Mouse (Mus musculus): ENCODE data around the gene Fam129a. TPM values are rescaled to one million over a fixed set of nuclear protein-coding genes. Genes with fewer than 3 reads are reported as not detected.

Fam129a gene
- polyA plus RNA-seq, 1 experiment from 2014 or later: 0.77 TPM

DNA sequence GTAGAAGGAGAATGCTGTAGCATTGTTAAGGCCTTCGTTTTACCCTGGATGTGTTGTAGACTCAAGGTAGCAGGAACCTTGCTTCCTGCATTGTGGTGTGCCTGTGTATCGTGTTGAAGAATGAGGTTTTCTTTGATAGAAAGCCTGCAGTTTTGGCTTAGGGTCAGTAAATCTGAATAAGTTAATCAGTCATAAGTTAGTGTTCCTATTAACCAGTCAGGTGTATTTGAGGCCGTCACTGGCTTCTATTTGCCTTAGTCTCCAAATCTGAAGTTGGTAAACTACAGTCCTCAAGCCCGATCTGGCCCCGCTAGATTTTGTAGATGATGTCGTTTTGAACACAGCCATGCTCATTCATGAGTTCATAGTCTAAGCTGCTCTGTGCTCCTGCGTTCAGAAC, 125.8 kb downstream of the Fam129a start:
- no peak for ATAC-seq (replicated peaks)
- Histone ChIP-seq H3K27ac (no peak overlapping the region), H3K4me3 (no peak overlapping the region), H3K4me1 (0 out of 2 replicates have a peak, but pooled peaks cover 4% of the 10 kb centered on the region), H3K4me2 (no peak overlapping the region), H3K27me3 (replicated peaks) (no peaks in the 10 kb centered on the region), H3K9me3 (no peaks in the 10 kb centered on the region), H3K36me3 (replicated peaks) (no peaks in the 10 kb centered on the region), H3K9ac (no peak overlapping the region)
- 92% methylated on average over 7 of the region's 7 CpGs for WGBS

DNA sequence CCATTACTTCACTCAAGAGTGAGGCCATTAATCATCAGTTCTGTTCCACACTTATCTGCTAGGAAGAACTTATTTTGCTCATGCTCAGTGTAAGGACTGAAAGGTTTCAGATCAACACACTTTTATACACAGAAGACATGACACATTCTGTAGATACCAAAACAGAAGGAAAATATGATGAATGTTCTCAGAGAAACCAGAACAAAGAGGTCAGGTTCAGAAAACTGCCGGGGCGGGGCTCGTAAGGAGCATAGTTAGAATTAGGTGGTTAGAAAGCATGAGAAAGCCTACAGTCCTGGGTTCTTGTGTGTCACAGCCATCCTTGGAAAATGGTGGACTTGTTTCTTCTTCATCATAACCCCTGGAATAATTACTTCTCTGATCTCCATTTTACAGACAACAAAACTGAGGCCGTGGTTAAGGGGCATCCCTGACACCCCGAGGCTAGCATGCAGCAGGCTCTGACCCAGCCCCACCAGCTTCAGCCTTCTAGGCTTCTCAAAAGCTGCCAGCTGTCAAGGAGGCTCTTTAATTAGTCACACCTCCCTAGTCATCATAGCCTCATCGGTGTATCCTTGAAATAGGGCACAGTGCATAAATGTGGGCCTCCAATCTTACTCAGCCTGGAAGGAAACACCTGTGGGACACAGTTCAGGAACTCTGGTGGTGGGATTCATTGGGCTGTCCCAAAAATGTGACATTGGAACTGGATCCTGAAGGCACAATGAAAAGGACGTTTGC, 127.1 kb downstream of the Fam129a start:
- Histone ChIP-seq H3K9ac (no peak overlapping the region), H3K9me3 (no peaks in the 10 kb centered on the region), H3K36me3 (replicated peaks) (no peaks in the 10 kb centered on the region), H3K27me3 (replicated peaks) (no peaks in the 10 kb centered on the region), H3K4me1 (0 out of 2 replicates have a peak, but pooled peaks cover 4% of the 10 kb centered on the region), H3K4me3 (no peak overlapping the region), H3K4me2 (no peak overlapping the region), H3K27ac (no peak overlapping the region)
- WGBS: 84% methylated on average over 7 of the region's 7 CpGs
- ATAC-seq (replicated peaks): no peak

DNA sequence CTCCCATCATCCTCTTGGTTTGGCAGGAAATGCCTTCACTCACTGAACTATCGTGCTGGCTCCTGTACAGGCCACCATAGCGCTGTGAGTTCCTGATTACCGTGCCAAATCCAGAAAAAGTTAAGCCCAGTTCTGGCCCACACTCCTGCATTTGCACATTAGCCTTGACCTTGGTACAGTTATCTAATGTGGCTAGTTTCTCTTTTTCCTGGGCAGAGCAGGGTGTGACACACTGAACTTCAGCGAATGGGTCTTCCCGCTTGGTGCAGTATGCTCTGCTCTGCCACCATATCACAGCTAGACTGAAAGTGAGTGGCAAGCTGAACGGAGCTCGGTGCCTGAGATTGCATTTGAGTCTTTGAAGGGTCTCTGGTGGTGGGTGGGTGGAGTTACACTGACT, 128.4 kb downstream of the Fam129a start:
- Histone ChIP-seq H3K9me3 (no peaks in the 10 kb centered on the region), H3K4me3 (no peak overlapping the region), H3K27me3 (replicated peaks) (no peaks in the 10 kb centered on the region), H3K36me3 (replicated peaks) (no peaks in the 10 kb centered on the region), H3K27ac (no peak overlapping the region), H3K9ac (no peak overlapping the region), H3K4me2 (no peak overlapping the region), H3K4me1 (0 out of 2 replicates have a peak, but pooled peaks cover 4% of the 10 kb centered on the region)
- WGBS: 77% methylated on average over 7 of the region's 7 CpGs
- ATAC-seq (replicated peaks): peak; percentile 53

DNA sequence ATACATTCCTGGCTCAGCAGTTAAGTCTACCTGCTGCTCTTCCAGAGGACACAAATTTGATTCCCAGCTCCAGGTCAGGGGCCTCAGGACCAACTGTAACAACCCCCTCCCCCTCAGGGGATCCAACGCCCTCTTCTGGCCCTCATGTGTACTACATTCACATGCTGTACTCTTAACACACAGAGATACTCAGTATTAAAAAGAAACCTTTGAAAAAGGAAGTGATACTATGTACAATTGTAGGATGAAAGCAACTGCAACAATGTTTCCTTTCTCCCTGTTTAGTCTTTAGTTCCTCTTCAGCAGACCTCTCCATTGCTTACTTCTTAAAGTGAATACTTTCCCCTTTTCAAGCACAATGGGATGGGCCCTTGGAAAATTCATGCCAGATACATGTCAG, 131.8 kb downstream of the Fam129a start:
- Histone ChIP-seq H3K27ac (no peak overlapping the region), H3K9me3 (no peaks in the 10 kb centered on the region), H3K9ac (no peak overlapping the region), H3K4me1 (peaks cover 8% of the 10 kb centered on the region; the same call in 1 of the 2 replicates), H3K4me3 (no peak overlapping the region), H3K4me2 (no peak overlapping the region), H3K36me3 (replicated peaks) (no peaks in the 10 kb centered on the region), H3K27me3 (replicated peaks) (no peaks in the 10 kb centered on the region)
- WGBS: 42% methylated on average over 1 of the region's 1 CpGs
- no peak for ATAC-seq (replicated peaks)

DNA sequence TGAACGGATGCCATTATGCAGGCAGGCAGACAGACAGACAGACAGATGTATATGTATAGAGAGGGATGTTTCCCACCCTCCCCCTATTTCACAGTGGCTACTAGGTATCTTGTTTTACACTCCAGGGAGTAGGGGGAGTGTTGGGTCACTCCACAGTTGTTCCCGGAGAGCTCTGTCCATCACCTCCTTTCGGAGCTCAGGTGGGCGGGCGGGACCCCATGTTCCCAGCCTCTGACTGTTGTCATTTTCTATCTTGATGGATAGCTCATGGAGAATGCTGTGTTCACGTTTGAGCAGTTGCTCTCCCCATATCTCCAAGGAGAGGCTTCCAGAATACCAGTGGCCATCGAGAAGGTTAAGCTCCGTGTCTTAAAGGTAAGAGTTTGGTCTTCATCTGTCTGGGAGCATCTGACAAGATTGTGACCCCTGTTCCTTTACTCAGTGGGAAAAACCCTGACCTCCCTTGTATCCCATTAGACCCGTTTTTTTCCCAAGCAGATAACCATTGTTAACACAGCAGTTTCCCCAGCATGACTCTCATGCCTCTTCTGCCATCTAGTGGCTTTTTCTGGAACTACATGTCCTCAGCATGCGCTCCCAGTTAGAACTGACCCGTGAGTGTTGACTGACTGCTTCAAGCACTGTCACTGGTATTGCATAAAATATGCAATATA, 134.9 kb downstream of the Fam129a start:
- peak; percentile 76 for ATAC-seq (replicated peaks)
- 39% methylated on average over 11 of the region's 11 CpGs for WGBS
- Histone ChIP-seq H3K27me3 (replicated peaks) (no peaks in the 10 kb centered on the region), H3K4me1 (peaks cover 4% of the 10 kb centered on the region; the same call in 1 of the 2 replicates), H3K4me3 (no peak overlapping the region), H3K9ac (no peak overlapping the region), H3K27ac (no peak overlapping the region), H3K36me3 (replicated peaks) (no peaks in the 10 kb centered on the region), H3K4me2 (peak overlapping the region; percentile 26), H3K9me3 (no peaks in the 10 kb centered on the region)

DNA sequence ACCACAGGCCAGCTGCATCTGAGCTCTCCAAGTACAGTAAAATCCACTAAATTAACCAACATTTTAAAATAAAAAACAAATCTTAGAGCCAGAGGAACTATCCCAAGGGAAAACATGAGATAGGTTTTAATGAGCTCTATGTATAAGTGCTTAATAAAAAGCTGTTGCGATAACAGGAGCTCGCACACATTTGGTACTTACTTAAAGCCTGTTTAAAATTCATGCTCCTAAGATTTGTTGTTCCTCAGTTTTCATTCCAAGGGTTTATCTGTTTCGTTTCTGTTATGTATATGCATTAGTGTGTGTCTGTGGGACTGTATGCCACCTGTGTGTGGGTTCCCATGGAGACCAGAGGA, 135.4 kb downstream of the Fam129a start:
- H3K27ac ChIP-seq: no peak overlapping the region
- H3K27me3 ChIP-seq (replicated peaks): no peaks in the 10 kb centered on the region
- no peak overlapping the region for H3K9ac ChIP-seq
- peaks cover 4% of the 10 kb centered on the region; the same call in 1 of the 2 replicates for H3K4me1 ChIP-seq
- H3K36me3 ChIP-seq (replicated peaks): no peaks in the 10 kb centered on the region
- peak; percentile 19; the same call in 1 of the 2 replicates for ATAC-seq (replicated peaks)
- no peak overlapping the region for H3K4me2 ChIP-seq
- no peak overlapping the region for H3K4me3 ChIP-seq
- no peaks in the 10 kb centered on the region for H3K9me3 ChIP-seq
- 77% methylated on average over 3 of the region's 3 CpGs for WGBS

DNA sequence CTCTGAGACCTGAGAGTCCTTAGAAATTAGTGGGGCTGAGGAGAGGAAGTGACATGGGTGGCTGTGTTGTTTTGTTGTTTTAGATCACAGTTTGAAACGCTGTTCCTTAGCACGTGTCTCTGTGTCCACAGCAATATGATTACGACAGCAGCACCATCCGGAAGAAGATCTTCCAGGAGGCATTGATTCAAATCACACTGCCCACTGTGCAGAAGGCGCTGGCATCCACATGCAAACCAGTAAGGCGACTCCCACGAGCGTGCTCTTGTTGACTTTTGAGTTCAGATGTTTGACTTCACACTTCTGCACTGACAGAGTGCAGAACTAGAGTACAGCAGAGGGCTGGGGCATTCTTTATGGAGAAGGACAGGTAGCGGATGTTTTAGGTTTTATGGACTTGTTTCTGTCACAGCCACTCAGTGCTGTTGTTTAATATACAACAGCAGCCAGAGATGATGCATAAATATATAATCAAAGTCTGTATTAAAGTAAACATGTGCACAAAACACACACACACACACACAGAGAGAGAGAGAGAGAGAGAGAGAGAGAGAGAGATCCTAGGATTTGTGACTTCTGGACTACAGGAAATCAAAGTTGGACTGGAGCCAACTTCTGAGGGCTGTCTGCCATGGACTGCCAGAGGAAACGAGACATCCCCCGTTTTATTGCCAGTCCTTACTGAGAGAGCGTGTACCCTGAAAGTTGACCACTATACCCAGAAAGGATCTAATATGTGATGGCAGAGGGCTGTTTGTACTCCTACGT, 138.2 kb downstream of the Fam129a start:
- Histone ChIP-seq H3K27me3 (replicated peaks) (no peaks in the 10 kb centered on the region), H3K4me3 (no peak overlapping the region), H3K36me3 (replicated peaks) (no peaks in the 10 kb centered on the region), H3K9ac (no peak overlapping the region), H3K9me3 (no peaks in the 10 kb centered on the region), H3K4me1 (peaks cover 4% of the 10 kb centered on the region; the same call in 1 of the 2 replicates), H3K4me2 (no peak overlapping the region), H3K27ac (no peak overlapping the region)
- no peak for ATAC-seq (replicated peaks)
- 72% methylated on average over 13 of the region's 13 CpGs for WGBS

DNA sequence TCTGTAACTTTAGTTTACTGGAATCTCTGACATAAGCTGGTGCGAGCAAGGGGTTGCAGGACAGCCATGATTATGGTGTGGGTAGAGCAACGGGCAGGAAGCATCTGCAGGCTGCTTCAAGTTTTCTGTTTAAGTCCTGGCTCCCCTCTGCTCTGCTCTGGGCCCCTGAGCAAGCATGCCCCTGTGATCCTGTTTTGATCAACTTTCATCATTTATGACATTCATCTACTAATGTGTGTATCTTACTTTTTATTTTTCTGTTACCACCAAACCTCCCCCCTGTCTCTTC, 138.7 kb downstream of the Fam129a start:
- no peaks in the 10 kb centered on the region for H3K9me3 ChIP-seq
- no peak for ATAC-seq (replicated peaks)
- peaks cover 4% of the 10 kb centered on the region; the same call in 1 of the 2 replicates for H3K4me1 ChIP-seq
- H3K27ac ChIP-seq: no peak overlapping the region
- H3K27me3 ChIP-seq (replicated peaks): no peaks in the 10 kb centered on the region
- no peak overlapping the region for H3K4me3 ChIP-seq
- 68% methylated on average over 2 of the region's 2 CpGs for WGBS
- no peaks in the 10 kb centered on the region for H3K36me3 ChIP-seq (replicated peaks)
- H3K9ac ChIP-seq: no peak overlapping the region
- no peak overlapping the region for H3K4me2 ChIP-seq

DNA sequence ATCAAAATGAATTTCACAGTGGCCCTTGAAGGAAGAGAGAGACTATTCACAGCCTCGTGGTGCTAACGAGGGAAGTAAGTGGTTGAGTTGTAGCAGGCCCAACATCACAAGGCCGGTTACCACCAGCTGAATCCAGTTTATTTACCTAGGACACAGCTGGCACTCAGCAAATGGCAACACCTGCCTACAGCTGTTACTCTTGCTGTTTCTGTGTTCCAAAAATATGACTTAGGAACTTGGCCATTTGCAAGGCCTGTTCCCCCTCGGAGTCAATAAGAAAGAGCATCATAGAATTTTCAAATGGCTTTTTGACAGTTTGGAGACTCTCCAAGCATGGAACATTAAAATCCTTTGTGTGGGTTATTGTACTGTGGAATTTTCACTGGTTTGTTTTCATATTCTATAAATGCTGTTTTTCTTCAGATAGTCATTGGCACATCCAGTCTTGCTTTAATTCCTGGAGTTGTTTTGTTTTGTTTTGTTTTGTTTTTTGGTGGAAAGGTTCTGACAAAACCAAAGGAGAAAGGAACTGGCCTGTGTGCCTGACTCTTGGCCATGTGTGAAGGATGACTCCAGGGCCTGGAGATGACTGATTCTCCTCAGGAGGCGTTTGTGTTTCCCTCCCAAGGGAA, 139.6 kb downstream of the Fam129a start:
- Histone ChIP-seq H3K4me2 (no peak overlapping the region), H3K4me1 (peaks cover 4% of the 10 kb centered on the region; the same call in 1 of the 2 replicates), H3K36me3 (replicated peaks) (no peaks in the 10 kb centered on the region), H3K9me3 (no peaks in the 10 kb centered on the region), H3K9ac (no peak overlapping the region), H3K27ac (no peak overlapping the region), H3K27me3 (replicated peaks) (no peaks in the 10 kb centered on the region), H3K4me3 (no peak overlapping the region)
- WGBS: 74% methylated on average over 5 of the region's 5 CpGs
- no peak for ATAC-seq (replicated peaks)

DNA sequence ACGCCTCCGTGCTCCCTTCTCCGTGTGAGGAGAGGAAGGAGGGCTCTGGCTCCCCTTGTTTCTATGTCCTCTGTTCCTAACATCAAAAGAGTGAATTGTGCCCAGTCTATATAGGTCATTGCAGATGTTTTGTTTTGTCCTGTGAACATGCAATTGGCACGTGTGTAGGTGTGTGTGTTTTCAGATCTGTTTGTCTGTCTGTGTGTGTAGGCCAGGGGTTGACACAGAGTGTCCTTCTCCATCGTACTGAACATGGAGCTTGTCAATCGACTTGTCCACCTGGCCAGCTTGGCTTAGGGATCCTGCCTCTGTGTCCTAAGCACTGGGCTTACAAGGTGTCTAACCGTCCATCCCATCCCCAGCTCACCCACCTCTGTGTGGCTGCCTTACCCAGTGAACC, 140.1 kb downstream of the Fam129a start:
- Histone ChIP-seq H3K9me3 (no peaks in the 10 kb centered on the region), H3K4me1 (no peaks in the 10 kb centered on the region), H3K4me3 (no peak overlapping the region), H3K36me3 (replicated peaks) (no peaks in the 10 kb centered on the region), H3K27me3 (replicated peaks) (no peaks in the 10 kb centered on the region), H3K27ac (no peak overlapping the region), H3K4me2 (no peak overlapping the region), H3K9ac (no peak overlapping the region)
- no peak for ATAC-seq (replicated peaks)
- WGBS: 78% methylated on average over 7 of the region's 7 CpGs

DNA sequence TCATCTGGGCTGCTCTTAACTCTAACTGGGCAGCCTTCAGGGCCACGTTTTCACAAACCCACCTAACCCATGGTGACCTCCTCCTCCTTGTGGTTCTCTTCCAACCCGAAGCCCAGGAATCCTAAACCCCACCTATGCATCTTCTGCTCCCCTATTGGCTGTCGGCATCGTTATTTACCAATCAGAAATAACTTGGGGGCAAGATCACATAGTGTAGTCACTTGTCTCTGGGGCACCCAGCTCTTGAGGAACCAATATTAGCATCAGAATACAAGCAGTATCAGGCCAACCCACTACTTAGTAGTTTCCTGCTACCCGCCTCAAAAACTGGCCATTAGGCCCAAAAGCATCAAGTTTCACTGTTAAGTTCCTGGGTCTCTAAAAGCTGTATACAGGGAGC, 141.7 kb downstream of the Fam129a start:
- 45% methylated on average over 5 of the region's 5 CpGs for WGBS
- H3K27me3 ChIP-seq (replicated peaks): no peaks in the 10 kb centered on the region
- no peaks in the 10 kb centered on the region for H3K36me3 ChIP-seq (replicated peaks)
- no peak overlapping the region for H3K4me3 ChIP-seq
- no peak for ATAC-seq (replicated peaks)
- H3K27ac ChIP-seq: no peak overlapping the region
- H3K9ac ChIP-seq: no peak overlapping the region
- H3K4me1 ChIP-seq: no peaks in the 10 kb centered on the region
- H3K4me2 ChIP-seq: no peak overlapping the region
- no peaks in the 10 kb centered on the region for H3K9me3 ChIP-seq

DNA sequence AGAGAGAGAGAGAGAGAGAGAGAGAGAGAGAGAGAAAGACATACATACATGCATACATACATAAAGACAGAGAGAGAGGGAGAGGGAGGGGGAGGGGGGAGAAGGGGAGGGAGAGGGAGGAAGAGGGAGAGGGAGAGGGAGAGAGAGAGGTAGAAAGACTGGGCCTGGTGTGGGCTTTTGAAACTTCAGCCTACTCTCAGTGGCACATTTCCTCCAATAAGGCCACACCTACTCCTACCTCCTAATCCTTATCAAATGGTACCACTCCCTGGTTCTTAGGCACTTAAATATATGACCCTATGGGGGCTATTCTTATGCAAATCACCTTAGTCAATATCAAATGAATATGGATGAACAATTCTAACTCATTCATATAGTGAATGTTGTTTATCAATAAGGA, 142.6 kb downstream of the Fam129a start:
- Histone ChIP-seq H3K27me3 (replicated peaks) (no peaks in the 10 kb centered on the region), H3K9me3 (no peaks in the 10 kb centered on the region), H3K4me2 (no peak overlapping the region), H3K36me3 (replicated peaks) (no peaks in the 10 kb centered on the region), H3K27ac (no peak overlapping the region), H3K9ac (no peak overlapping the region), H3K4me3 (no peak overlapping the region), H3K4me1 (no peaks in the 10 kb centered on the region)
- no peak for ATAC-seq (replicated peaks)

Measured in midbrain, embryonic 15.5 days (tissue).